Mouse (Mus musculus) neural tube, embryonic 11.5 days (tissue): Measurements from ENCODE around the gene Vmac. TPM values are rescaled to one million over a fixed set of nuclear protein-coding genes. Genes with fewer than 3 reads are reported as not detected.

ENCODE experiments used
- ATAC-seq: fragments of 200-750 bp; cut with Nextera tagmentation; 2 replicates; pipeline ENCODE4 v1.8.0; 2017; ENCODE audit warnings: moderate number of reproducible peaks, mild to moderate bottlenecking, moderate TSS enrichment, moderate library complexity; ENCODE audit not compliant: insufficient read depth, low FRiP score, low TSS enrichment
- DNase-seq: peaks from one replicate; pipeline ENCODE4 v3.0.0-alpha.2; 2015; ENCODE audit warnings: low spot score
- H3K27ac ChIP-seq: fragments of 300-500 bp; sonication (generic); 2 replicates; pipeline ENCODE4 v1.5.1; 2014; ENCODE audit warnings: low read depth, mild to moderate bottlenecking, low read length
- H3K27me3 ChIP-seq: fragments of 300-500 bp; sonication (generic); 2 replicates; pipeline ENCODE4 v1.6.1; 2014; ENCODE audit warnings: mild to moderate bottlenecking, low read length, mixed read lengths; ENCODE audit not compliant: control insufficient read depth, insufficient read depth
- H3K36me3 ChIP-seq: fragments of 300-500 bp; sonication (generic); 2 replicates; pipeline ENCODE4 v1.6.1; 2014; ENCODE audit warnings: mild to moderate bottlenecking, low read length, moderate library complexity, mixed read lengths; ENCODE audit not compliant: control insufficient read depth, insufficient read depth
- H3K4me1 ChIP-seq: fragments of 300-500 bp; sonication (generic); 2 replicates; pipeline ENCODE4 v1.6.1; 2014; ENCODE audit warnings: low read length, mixed read lengths; ENCODE audit not compliant: control insufficient read depth, insufficient read depth
- H3K4me2 ChIP-seq: fragments of 300-500 bp; sonication (generic); 2 replicates; pipeline ENCODE4 v1.6.1; 2014; ENCODE audit warnings: low read depth, mild to moderate bottlenecking, moderate library complexity
- H3K4me3 ChIP-seq: fragments of 300-500 bp; sonication (generic); 2 replicates; pipeline ENCODE4 v1.5.1; 2014; ENCODE audit warnings: low read depth, low read length
- H3K9ac ChIP-seq: fragments of 300-500 bp; sonication (generic); 2 replicates; pipeline ENCODE4 v1.6.1; 2014; ENCODE audit warnings: mild to moderate bottlenecking, low read length
- H3K9me3 ChIP-seq: fragments of 300-500 bp; sonication (generic); 2 replicates; pipeline ENCODE4 v1.6.1; 2016; ENCODE audit warnings: low read length; ENCODE audit not compliant: control insufficient read depth
- WGBS: fragments of 180-500 bp; shearing (Covaris S2); extraction: QIAGEN DNeasy Blood & Tissue Kit; methylation state at CpG from one replicate; pipeline ENCODE4 v1.1.7; 2014; 5-methylcytosine and 5-hydroxymethylcytosine counted together
- polyA plus RNA-seq: library from polyadenylated mRNA; unstranded; fragments of >200 nt; fragmentation: Nextera tagmentation; extraction: Ambion mirVana; gene quantifications from 2 replicates; pipeline ENCODE4 v1.2.1, GENCODE M21; 2014

Gene Vmac
- polyA plus RNA-seq, 1 experiment from 2014 or later, result 17.6 TPM

DNA sequence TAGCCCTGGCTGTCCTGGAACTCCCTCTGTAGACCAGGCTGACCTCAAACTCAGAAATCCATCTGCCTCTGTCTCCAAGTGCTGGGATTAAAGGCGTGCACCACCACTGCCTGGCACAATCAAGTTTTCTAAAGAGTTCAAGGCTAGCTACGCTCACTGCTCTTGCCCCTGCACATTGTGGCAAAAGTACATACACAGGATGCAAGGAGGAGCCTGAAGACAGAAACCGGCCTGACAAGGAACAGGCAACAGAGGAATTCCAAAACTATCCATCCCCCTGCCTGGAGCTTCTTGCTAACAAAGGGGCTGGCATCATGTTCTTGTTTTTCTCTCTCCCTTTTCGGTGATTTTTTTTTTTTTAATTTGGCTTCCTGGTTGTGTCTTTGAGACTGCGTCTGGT is 26.4 kb upstream of the Vmac start:
- Histone ChIP-seq H3K4me2 (no peak overlapping the region), H3K4me1 (no peaks in the 10 kb centered on the region), H3K27me3 (no peaks in the 10 kb centered on the region), H3K9me3 (no peaks in the 10 kb centered on the region), H3K36me3 (no peaks in the 10 kb centered on the region), H3K27ac (no peak overlapping the region), H3K4me3 (no peak overlapping the region), H3K9ac (no peak overlapping the region)
- no peak for ATAC-seq
- DNase-seq, result no peak
- 72% methylated on average over 5 of the region's 5 CpGs for WGBS

DNA sequence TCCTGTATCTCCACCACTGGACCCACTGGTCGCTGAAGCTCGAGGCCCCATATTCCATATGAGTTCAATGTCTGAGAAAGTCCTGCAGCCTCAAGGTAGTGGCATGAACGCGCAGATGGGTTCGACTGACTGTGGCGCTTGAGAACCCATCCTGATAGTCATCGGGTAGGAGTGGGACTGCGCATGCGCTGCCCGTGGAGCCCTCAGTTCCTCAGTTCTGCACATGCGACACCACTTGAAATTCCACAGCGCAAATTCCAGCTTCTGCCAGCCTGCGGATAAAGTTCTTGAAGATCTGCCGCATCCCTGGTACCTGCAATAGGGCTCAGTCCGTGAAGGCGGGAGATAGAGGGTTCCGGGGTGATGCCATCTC is 23.0 kb upstream of the Vmac start:
- no peak overlapping the region for H3K27ac ChIP-seq
- no peaks in the 10 kb centered on the region for H3K27me3 ChIP-seq
- H3K4me1 ChIP-seq, result no peaks in the 10 kb centered on the region
- H3K9ac ChIP-seq, result no peak overlapping the region
- H3K9me3 ChIP-seq, result no peaks in the 10 kb centered on the region
- ATAC-seq, result no peak
- H3K36me3 ChIP-seq, result no peaks in the 10 kb centered on the region
- 79% methylated on average over 17 of the region's 17 CpGs for WGBS
- no peak overlapping the region for H3K4me3 ChIP-seq
- no peak overlapping the region for H3K4me2 ChIP-seq
- DNase-seq, result no peak

DNA sequence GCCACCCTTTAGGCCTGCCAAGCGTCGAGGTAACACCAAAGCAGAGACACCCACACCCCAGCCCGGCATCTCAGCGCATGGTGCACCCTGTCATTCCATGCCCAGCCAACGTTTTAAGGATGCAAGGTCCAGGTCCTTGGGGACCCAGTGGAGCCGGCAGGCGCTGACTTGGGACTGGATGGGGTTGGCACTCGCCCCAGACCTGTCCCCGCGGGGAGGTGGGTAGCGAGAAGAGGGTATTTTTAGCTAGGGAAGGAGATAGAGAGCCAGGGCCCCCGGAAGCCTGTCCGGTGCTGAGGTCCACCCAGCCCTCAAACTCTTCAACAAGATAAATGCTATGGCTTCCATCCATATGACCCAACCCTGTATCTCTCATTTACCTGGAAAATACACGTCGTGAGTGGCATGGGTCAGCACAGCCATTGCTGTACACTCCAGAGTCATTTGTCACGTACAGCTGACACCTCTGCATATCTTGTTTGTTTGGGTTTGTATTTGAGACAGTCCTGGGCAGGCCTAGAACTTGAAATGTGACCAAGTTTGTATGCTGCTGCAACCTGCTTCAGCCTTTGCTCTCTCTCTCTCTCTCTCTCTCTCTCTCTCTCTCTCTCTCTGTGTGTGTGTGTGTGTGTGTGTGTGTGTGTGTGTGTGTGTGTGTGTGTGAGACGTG is 22.4 kb upstream of the Vmac start:
- Histone ChIP-seq H3K27ac (no peak overlapping the region), H3K36me3 (no peaks in the 10 kb centered on the region), H3K27me3 (no peaks in the 10 kb centered on the region), H3K9ac (no peak overlapping the region), H3K4me1 (no peaks in the 10 kb centered on the region), H3K9me3 (no peaks in the 10 kb centered on the region), H3K4me3 (no peak overlapping the region), H3K4me2 (no peak overlapping the region)
- WGBS, result 82% methylated on average over 17 of the region's 17 CpGs
- DNase-seq (no peak), ATAC-seq (no peak)

DNA sequence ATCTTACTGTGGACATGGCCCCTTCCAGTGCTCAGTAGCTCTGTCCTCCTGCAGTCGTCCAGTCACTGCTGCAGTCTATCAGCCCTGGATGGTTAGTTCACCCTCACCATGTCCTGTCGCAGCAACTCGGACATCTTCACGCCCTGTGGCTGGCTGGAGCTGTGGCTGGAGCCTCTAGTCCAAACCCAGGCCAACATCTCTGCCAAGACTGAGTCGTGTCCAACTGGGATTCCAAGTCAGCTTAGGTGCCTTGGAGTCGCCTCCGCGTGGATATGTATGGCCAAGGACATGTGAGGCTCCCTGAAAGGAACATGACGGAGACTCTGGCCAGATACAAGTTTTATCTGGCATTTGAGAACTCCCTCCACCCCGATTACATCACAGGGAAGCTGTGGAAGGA is 20.4 kb upstream of the Vmac start:
- no peaks in the 10 kb centered on the region for H3K36me3 ChIP-seq
- H3K27ac ChIP-seq, result no peak overlapping the region
- DNase-seq (no peak), ATAC-seq (no peak)
- H3K27me3 ChIP-seq, result no peaks in the 10 kb centered on the region
- no peaks in the 10 kb centered on the region for H3K9me3 ChIP-seq
- no peak overlapping the region for H3K9ac ChIP-seq
- H3K4me3 ChIP-seq, result no peak overlapping the region
- 79% methylated on average over 10 of the region's 10 CpGs for WGBS
- H3K4me1 ChIP-seq, result no peaks in the 10 kb centered on the region
- no peak overlapping the region for H3K4me2 ChIP-seq

DNA sequence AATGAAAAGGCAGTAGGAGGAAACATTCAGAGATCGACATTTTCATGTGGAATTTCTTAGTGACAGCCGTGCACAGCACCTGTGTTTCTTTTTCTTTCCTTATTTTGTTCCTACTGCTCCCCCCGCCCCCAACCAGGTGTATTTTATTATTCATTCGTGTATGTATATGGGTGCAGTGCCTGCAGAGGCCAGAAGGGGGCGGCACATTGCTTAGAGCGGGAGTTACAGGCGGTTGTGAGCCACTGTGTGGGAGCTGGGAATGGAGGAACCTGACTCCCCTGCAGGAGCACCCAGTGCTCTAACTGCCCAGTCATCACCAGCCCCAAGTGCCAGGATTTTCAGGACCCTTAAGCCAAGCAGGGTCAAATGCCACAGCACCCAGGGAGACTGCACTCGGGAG is 18.7 kb upstream of the Vmac start:
- no peaks in the 10 kb centered on the region for H3K9me3 ChIP-seq
- DNase-seq (no peak), ATAC-seq (no peak)
- H3K4me1 ChIP-seq, result no peaks in the 10 kb centered on the region
- H3K4me3 ChIP-seq, result no peak overlapping the region
- H3K27me3 ChIP-seq, result no peaks in the 10 kb centered on the region
- H3K27ac ChIP-seq, result no peak overlapping the region
- no peaks in the 10 kb centered on the region for H3K36me3 ChIP-seq
- H3K4me2 ChIP-seq, result no peak overlapping the region
- WGBS, result 48% methylated on average over 8 of the region's 8 CpGs
- no peak overlapping the region for H3K9ac ChIP-seq

DNA sequence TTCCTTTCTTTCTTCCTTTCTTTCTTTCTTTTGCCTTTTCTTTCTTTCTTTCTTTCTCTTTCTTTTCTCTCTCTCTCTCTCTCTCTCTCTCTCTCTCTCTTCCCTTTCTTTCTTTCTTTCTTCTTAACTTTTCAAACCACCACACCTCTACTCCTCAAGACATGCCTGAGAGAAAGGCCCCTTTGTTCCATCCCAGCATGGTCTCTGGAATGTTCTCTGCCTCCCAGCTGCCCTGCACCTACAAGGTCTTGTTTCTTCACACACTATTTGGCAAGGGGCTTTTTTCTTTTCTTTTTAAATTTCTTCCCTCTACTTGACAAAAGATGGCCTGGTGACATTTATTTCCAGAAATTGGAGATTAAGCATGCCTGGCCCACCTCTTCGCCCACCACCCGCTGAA is 11.8 kb upstream of the Vmac start:
- Histone ChIP-seq H3K9me3 (no peaks in the 10 kb centered on the region), H3K4me1 (peaks cover 3% of the 10 kb centered on the region; the same call in 1 of the 2 replicates), H3K36me3 (no peaks in the 10 kb centered on the region), H3K9ac (no peak overlapping the region), H3K27me3 (no peaks in the 10 kb centered on the region), H3K4me2 (no peak overlapping the region), H3K27ac (no peak overlapping the region), H3K4me3 (no peak overlapping the region)
- DNase-seq, result no peak
- WGBS, result 61% methylated on average over 2 of the region's 2 CpGs
- no peak for ATAC-seq

DNA sequence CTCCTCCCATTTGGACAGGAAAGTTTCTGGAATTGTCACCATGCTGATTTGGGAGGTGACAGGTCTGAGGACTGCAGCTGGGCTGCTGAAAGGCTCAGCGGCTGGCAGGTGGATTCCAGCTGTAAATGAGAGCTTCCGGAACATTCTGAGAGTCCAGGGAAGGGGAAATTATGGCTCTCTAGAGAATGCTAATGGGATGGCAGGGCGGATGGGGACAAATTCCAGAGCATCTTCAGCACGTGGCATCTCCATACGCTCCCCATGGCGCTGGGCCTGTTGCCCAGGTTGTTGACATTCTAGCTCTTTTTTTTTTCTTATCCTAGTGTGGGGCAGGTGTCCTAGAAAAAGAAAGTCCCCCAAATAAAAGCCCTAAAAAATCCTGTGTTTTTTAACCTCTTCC is 11.3 kb upstream of the Vmac start:
- 50% methylated on average over 6 of the region's 6 CpGs for WGBS
- Histone ChIP-seq H3K36me3 (no peaks in the 10 kb centered on the region), H3K27me3 (no peaks in the 10 kb centered on the region), H3K27ac (no peak overlapping the region), H3K9ac (no peak overlapping the region), H3K4me2 (no peak overlapping the region), H3K9me3 (no peaks in the 10 kb centered on the region), H3K4me1 (peaks cover 3% of the 10 kb centered on the region; the same call in 1 of the 2 replicates), H3K4me3 (no peak overlapping the region)
- no peak for ATAC-seq
- no peak for DNase-seq

DNA sequence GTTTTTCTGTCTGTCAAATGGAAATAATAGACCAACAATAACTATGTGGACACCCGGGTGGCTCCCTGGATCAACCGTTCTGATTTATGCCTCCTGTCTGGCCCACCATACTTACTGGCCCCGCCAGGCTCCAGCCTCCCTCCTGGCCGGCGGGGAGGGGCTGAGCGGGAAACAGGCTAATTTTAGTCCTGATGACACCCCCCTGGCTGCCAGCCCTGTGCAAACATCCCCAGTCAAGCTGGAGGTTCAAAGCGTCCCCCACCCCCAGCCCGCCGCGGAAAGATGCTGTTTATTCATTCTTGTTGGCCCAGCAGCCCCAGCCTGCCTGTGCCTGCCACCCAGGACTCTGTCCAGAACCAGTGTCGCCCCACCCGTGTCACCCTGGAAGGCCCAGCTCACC is 10.3 kb upstream of the Vmac start:
- Histone ChIP-seq H3K4me2 (no peak overlapping the region; the same call in 1 of the 2 replicates), H3K27ac (no peak overlapping the region), H3K4me1 (peaks cover 3% of the 10 kb centered on the region; the same call in 1 of the 2 replicates), H3K4me3 (no peak overlapping the region), H3K9me3 (no peaks in the 10 kb centered on the region), H3K27me3 (no peaks in the 10 kb centered on the region), H3K9ac (no peak overlapping the region), H3K36me3 (peaks cover 4% of the 10 kb centered on the region)
- no peak for ATAC-seq
- whole genome bisulfite sequencing, result 27% methylated on average over 12 of the region's 12 CpGs
- no peak for DNase-seq

DNA sequence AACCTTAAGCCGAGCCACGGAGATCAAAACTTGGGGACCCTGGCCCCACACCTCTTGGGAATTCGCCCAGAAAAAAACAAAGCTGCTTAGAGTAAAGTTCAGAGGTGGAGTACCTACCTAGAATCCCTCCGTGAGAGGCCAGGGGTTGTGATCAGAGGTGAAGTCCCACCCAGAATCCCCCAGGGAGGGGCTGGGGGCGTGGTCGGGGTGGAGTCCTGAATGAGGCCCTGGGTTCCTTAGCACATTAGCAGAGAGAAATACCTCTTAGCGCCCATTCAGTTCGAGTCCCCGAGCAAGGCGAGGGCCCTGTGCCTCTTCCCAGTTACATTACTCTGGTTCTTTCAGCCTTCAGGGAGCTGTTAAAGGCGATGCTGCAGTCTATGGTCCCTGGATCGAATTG is 9.8 kb upstream of the Vmac start:
- Histone ChIP-seq H3K36me3 (peaks cover 4% of the 10 kb centered on the region), H3K4me2 (no peak overlapping the region; the same call in 1 of the 2 replicates), H3K4me1 (peaks cover 3% of the 10 kb centered on the region; the same call in 1 of the 2 replicates), H3K4me3 (no peak overlapping the region), H3K9ac (no peak overlapping the region), H3K27me3 (no peaks in the 10 kb centered on the region), H3K9me3 (no peaks in the 10 kb centered on the region), H3K27ac (no peak overlapping the region)
- DNase-seq (no peak), ATAC-seq (no peak)
- WGBS, result 10% methylated on average over 12 of the region's 12 CpGs
